Mouse (Mus musculus) neutrophil, adult 83 days (primary cell): Measurements from ENCODE around the gene Gm21394. TPM values are rescaled to one million over a fixed set of nuclear protein-coding genes. Genes with fewer than 3 reads are reported as not detected.

Experiments
- total RNA-seq, 2 experiments: library from RNA; stranded (reverse); gene quantifications; one replicate each; pipeline ENCODE4 v1.2.4; 2023

Gm21394 gene
- total RNA-seq, result not detected

GRCm38 (mm10) chrY:84564807-84565206 is at the start of gene Gm21394:
Gm21394 (minus strand) TSS chrY:84564907.

Other genes with a start within 250 kb of the Gm21394 start
- gene Gm21409, start 181.8 kb upstream of the Gm21394 start, total RNA-seq, result not detected